Mouse (Mus musculus) regulatory T cell (primary cell): ENCODE results near the gene Nadk.
"Not testable (repeated sequence)": the region's sequence is repeated elsewhere in the genome, so short reads cannot be mapped to it uniquely, and the experiment has no call there.

ENCODE experiments used
- in situ Hi-C: fragments of 300-600 bp; cut with MboI, MseI; formaldehyde crosslinking; loops from one replicate; pipeline ENCODE4 v1.15.1; 2025; ENCODE audit warnings: high pct_unique_total_duplicates

Nadk gene

GRCm38 (mm10) chr4:155569818-155570217 is 7.6 kb downstream of the Nadk start:
- in situ Hi-C loops, result no loop called here

- in situ Hi-C loops, result not testable (repeated sequence)
Observed at GRCm38 (mm10) chr4:155570315-155570714, 8.1 kb downstream of the Nadk start.

- in situ Hi-C loops, result no loop called here
Observed at GRCm38 (mm10) chr4:155571442-155571841, 9.3 kb downstream of the Nadk start.

DNA sequence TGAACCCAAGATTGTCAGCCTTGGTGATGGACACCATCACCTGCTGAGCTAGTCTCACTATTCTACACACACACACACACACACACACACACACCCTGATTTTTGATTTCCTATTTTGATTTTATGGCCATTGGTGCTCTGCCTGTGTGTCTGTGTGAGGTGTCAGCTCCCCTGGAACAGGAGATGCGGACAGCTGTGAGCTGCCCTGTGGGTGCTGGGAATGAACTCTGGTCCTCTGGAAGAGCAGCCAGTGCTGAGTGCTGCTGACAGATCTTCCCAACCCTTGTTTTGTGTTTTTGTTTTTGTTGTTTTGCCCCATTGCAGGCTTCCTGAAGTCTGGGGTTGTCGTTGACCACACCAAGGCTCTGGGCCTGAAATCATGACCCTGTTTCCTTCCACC is 11.0 kb downstream of the Nadk start:
- in situ Hi-C loops, result no loop called here

- in situ Hi-C loops, result no loop called here
Observed at GRCm38 (mm10) chr4:155573876-155574275, 11.7 kb downstream of the Nadk start.

DNA sequence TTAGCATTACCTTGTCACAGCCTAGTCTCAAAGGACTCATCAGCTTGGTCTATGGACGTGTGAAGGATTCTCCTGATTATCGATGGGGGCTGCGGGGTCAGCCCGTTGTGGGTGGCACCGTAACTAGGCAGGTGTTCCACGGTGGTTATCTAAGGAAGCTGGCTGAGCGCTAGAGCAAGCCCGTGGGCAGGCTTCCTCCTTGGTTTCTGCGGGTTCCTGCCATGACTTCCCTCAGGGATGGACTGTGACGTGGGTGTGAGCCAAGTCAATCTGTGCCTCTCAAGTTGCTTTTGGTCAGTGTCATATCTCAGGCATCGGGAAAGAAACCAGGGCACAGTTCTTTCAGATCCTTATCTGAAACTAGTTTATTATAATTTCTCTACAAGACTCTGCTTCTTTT is 12.8 kb downstream of the Nadk start:
- in situ Hi-C loops, result loop anchor here (5.0 kb wide), 2 partner anchors 88 to 208 kb away; no protein-coding TSS in a partner anchor

DNA sequence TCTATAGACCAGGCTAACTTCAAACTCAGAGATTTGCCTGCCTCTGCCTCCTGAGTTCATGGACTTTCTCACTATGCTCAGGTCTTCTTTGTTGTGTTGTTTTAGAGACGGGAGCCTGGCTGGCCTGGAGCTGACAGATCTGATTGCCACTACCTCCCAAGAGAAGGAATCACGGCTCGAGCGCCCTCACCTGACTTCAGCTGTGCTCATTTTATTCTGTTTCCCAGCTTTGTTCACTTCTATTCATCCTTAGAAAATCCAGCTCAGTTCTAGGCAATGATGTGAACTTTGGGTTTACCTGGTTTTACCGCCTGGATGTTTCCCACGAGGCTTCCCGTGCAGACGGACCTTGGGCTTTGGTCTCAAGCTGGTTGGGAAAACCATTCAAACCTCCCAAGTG is 13.3 kb downstream of the Nadk start:
- in situ Hi-C loops, result loop anchor here (5.0 kb wide), 2 partner anchors 88 to 208 kb away; no protein-coding TSS in a partner anchor

DNA sequence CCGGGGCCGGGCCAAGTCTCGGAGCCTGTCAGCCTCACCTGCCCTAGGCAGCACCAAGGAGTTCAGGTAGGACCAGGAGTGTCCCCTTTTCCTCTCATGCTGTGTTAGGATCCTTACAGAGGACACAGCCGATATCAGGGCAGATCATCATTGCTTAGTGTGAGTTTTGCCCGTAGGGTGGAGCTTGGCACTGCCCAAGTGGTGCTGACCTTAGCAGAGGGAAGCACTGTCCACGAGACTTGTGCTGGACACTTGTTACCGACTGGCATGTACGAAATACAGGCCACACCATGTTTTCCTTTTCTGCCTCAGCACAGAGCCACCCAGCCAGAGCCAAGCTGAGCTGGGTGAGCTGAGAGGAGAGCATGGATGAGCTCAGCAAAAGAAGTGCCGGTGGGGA is 15.0 kb downstream of the Nadk start:
- in situ Hi-C loops, result loop anchor here (5.0 kb wide), 2 partner anchors 90 to 210 kb away; no protein-coding TSS in a partner anchor

GRCm38 (mm10) chr4:155577741-155578140 is 15.6 kb downstream of the Nadk start:
- in situ Hi-C loops, result loop anchor here (5.0 kb wide), 2 partner anchors 90 to 210 kb away; no protein-coding TSS in a partner anchor

DNA sequence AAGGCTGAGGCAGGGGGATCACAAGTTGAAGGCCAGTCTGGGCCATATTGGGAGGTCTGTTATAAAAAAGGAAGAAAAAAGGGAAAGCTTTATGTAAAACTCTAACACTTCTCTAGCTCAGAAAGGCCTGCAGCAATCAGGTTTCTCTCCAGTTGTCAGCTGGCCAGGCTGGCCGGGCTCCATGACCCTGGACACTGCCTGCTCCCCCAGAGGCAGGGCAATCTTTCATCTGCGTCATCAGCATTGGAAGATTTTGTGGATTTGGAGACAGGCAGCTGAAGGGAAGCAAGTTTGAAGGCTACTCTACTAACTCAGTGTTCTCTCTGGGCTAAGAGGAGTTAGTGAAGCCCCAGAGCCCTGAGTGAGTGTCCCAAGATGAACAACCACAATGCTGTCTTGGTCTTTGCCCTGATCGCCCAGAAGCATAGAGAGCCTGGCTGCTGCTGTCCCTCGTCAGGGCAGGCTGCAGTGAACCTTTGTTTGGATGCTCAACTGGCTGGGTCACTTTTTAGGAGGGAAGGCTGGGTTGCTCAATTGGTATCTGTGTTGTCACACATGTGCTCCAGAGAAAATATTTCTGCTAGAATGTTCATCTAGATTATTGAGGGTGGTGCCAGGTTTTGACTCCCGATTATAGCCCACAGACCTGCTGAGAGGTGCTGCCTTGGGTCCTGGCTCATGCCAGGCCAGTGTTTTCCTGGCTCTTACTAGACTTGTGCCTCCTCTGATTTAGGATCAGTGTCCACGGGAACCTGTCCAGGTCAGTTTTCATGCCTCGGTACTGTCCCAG is 16.4 kb downstream of the Nadk start:
- in situ Hi-C loops, result loop anchor here (5.0 kb wide), 2 partner anchors 91 to 211 kb away; no protein-coding TSS in a partner anchor

GRCm38 (mm10) chr4:155580420-155580819 is 18.2 kb downstream of the Nadk start:
- in situ Hi-C loops, result no loop called here

- in situ Hi-C loops, result no loop called here
Observed at GRCm38 (mm10) chr4:155582279-155582905, 20.2 kb downstream of the Nadk start.

DNA sequence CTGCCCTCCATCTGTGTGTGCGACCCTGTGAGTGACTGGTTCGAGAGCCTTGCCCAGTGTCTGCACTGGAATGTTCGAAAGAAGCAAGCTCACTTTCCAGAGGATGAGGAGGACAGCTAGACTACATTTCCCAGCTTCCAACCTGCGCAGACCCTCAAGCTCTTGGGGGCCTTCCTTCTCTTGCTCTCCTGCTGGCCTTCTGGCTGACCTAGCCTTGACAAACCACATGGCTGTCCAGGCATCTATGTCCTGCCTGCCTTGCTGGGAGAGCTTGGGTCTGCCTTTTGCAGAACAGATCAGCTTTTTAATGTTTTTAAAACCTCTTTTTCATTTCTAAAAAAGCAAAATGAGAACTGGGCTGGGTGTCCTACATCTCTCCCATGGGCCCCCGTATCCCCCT is 27.2 kb downstream of the Nadk start:
- in situ Hi-C loops, result no loop called here

DNA sequence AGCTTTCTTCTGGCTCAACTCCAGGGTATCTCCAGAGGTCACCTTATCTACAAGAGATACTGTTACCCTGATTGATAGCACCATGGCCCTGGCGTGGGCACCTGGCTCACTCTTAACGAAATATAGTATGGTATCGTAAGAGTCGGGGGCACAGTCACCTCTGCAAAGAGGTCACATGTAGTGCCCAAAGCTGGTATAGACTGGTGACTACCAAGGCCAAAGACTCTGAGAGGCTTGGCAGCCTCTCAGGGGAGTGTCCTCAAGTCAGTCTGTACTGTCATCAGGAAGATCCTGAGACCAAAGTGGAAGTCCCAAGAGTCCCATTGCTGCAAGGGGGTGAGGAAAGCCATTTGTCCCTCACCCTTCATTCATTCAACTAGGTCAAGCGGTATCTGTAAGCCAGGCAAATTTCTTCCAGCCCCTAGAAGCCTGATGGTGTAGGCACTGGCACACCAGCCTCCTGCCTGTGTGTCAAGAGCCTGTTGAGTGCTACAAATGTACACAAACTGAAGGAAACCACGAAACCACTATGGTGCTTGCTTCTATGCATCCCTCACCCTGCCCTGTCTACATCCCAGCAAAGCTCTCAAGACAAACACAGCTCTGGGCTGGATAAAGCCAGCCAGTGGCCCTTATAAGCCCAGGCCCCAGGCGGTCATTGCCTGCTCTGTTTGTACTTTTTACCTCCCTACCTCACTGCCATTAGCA is 29.0 kb downstream of the Nadk start:
- in situ Hi-C loops, result no loop called here

GRCm38 (mm10) chr4:155593780-155594179 is 31.6 kb downstream of the Nadk start:
- in situ Hi-C loops, result no loop called here

- in situ Hi-C loops, result no loop called here
Observed at GRCm38 (mm10) chr4:155595777-155596176, 33.6 kb downstream of the Nadk start.

GRCm38 (mm10) chr4:155596606-155597005 is 34.4 kb downstream of the Nadk start:
- in situ Hi-C loops, result no loop called here

DNA sequence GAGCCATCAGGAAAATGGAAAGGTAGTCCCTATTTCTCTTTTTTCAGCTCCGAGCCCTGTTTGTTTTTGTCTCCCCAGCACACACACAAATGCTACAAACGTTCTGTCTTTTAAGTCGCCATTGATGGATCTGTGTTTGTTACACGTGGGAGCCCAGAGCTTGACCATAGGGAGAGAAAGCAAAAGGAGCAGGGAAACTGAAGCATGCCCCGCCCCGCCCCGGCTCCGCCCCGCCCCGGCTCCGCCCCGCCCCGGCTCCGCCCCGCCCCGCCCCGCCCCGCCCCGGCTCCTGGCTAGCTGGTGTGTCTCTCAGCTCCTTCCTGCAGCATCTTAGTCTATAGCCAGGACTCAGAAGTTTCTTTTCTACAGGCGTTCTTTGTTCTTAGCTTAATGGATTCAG is 36.4 kb downstream of the Nadk start:
- in situ Hi-C loops, result no loop called here

GRCm38 (mm10) chr4:155599901-155600825 is 38.0 kb downstream of the Nadk start:
- in situ Hi-C loops, result no loop called here

DNA sequence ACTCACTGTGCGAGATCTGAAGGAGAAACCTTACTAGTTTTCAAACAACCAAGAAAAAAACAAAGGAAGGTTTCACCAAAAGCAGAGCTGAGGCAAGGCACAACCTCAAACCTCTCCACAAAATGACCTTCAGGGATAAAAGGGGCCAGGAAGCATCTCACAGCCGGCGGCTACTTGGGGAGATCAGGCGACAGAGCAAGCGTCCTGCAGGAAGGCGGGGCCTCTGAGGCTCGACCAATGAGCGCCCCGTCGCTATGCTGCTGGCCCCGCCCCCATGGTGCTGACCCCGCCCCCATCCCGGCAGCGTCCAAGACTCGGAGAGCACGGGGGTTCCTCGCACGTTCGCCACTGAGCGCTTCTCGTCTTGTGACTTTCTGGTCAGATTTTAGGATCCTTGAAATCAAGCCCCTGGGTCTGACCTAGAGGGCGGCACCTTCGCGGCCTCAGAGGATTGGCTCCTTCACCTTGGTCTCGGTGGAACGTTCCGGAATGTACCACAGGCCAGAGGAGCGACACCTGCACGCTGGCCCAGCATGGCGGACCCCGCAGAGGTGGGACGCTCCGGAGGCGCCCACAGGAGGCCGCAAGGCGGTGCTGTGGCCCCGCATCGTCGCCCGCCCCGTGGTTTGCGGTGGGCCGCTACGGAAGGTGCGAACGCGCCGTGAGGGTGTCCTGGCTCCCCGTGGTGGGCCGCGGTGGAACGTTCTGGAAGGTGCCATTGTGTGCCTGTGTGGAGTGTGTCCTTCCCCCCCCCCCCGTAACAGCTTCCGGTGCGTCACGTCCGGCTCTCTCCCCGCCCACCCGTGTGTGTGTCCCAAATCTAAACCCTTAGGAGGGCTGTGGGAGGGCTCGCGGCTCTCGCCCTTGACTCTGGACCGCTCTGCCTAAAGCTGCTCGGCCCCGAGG is 39.2 kb downstream of the Nadk start, which contains the start of gene Slc35e2:
Gene Slc35e2, plus strand, starts transcription at position 326 of the 906 bp plus-strand sequence.
- in situ Hi-C loops, result no loop called here
